Mouse (Mus musculus): ENCODE data around the gene Dmrt1. TPM values are rescaled to one million over a fixed set of nuclear protein-coding genes. Genes with fewer than 3 reads are reported as not detected.
"Not testable (repeated sequence)": the region's sequence is repeated elsewhere in the genome, so short reads cannot be mapped to it uniquely, and the experiment has no call there.

Dmrt1 gene
- polyA plus RNA-seq (2016; fragmentation: Nextera tagmentation; extraction: Ambion mirVana): not detected in 2 replicates

DNA sequence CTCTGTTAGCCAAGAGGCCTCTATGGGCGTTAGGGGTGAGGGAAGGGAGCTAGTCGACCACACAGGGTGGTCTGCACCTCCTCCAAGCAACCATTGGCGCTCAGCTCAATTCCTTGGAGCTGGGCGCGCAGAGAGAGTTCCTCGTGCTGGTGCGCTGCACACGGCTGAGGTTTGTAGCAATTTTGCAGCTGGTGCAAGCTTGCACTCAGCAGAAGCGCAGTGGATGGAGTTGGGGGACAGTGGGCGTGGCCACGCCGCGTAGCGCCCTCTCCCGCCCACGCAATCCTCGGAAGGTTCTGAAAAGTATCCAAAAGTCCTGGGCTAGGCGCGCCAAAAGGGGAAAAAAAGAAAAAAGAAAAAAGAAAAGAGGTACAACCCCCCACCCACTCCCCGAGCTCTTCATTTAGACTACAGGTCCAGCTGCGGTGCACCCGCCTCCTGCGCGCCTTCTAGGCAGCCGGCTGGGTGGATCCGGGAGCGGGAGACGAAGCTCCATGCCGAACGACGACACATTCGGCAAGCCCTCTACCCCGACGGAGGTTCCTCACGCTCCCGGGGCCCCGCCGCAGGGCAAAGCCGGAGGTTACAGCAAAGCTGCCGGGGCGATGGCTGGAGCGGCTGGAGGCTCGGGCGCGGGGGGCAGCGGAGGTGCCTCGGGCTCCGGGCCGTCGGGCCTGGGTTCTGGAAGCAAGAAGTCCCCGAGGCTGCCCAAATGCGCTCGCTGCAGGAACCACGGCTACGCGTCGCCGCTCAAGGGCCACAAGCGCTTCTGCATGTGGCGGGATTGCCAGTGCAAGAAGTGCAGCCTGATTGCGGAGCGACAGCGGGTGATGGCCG, at the start of gene Dmrt1:
Gene Dmrt1 (plus strand): TSS at position 259 of the 837 bp plus-strand sequence.
- Histone ChIP-seq H3K9ac (no peak within 1 kb of the TSS), H3K27me3 (peaks cover 71% of the 10 kb centered on the region), H3K4me2 (replicated peaks) (peak within 1 kb of the TSS; percentile 37), H3K9me3 (replicated peaks) (no peaks in the 10 kb centered on the region), H3K36me3 (no peaks in the 10 kb centered on the region), H3K27ac (no peak within 1 kb of the TSS), H3K4me1 (peaks cover 15% of the 10 kb centered on the region), H3K4me3 (peak within 1 kb of the TSS; percentile 12)
- WGBS: under 1% methylated on average over 64 of the region's 64 CpGs
- ATAC-seq (ENCODE audit: low FRiP score): peak; percentile 38; the same call in 1 of the 2 replicates

DNA sequence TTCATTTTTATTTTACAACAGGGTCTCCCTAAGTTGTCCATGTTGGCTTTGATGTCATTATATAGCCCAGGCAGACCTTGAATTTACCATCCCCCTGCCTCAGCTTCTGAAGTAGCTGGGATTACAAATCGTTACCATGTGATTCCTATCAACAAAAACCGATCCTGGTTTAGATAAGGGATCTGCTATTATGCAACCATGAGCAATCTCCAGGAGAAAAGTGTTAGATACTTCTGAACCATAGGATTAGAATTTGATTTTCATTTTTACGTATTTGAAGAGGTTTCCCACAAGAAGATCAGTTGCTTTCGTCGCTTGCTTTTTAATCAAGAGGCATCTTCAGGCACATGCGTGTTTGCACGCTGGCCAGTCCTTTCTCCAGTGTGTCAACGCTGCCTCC, 44.7 kb upstream of the Dmrt1 start:
- no peak overlapping the region for H3K27ac ChIP-seq
- ATAC-seq (ENCODE audit: low FRiP score): no peak
- no peak overlapping the region for H3K4me2 ChIP-seq (replicated peaks)
- 94% methylated on average over 8 of the region's 8 CpGs for WGBS
- no peaks in the 10 kb centered on the region for H3K36me3 ChIP-seq
- H3K9ac ChIP-seq: no peak overlapping the region
- H3K4me1 ChIP-seq: no peaks in the 10 kb centered on the region
- no peaks in the 10 kb centered on the region for H3K9me3 ChIP-seq (replicated peaks)
- no peaks in the 10 kb centered on the region for H3K27me3 ChIP-seq
- no peak overlapping the region for H3K4me3 ChIP-seq

DNA sequence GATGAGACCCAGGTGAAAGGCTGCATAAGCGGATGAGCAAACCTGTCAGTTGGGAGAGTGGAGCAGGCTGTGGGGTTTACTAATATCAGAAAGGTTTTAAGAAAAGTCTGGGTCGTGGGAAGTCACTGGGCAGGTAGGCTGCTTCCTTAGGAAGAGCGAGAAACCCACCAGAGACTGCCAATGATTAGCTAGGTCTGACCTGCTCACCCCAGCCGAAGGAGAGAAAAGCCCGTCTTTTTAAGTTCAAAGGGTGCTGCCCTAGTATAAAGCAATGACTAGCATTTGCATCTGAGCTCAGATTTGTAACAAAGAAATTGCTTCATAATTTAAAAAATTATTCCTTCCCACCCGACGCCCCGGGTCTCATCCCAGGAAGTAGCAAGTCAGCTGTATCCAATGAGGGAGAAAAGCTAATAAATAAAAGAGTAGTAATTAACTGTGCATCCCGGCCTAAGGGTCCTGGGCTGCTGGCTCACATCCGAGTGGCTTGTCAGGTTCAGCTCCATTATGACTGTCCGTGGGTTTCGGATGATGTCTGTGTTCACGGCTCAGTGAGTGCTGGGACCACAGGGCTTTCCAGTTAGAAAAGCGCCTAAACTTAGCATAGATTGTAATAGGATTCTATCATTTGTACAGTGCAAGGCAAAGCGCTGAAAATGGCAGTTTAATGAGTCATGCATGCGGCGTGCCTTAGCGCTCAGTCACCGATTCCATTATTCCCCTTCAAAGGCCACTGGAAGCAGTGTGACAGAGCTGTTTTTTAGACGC, 43.7 kb upstream of the Dmrt1 start:
- ATAC-seq (ENCODE audit: low FRiP score): peak; percentile 74
- H3K9ac ChIP-seq: no peak overlapping the region
- H3K4me2 ChIP-seq (replicated peaks): no peak overlapping the region
- H3K27me3 ChIP-seq: no peaks in the 10 kb centered on the region
- no peaks in the 10 kb centered on the region for H3K36me3 ChIP-seq
- WGBS: 57% methylated on average over 20 of the region's 20 CpGs
- no peaks in the 10 kb centered on the region for H3K9me3 ChIP-seq (replicated peaks)
- H3K27ac ChIP-seq: no peak overlapping the region
- H3K4me1 ChIP-seq: no peaks in the 10 kb centered on the region
- no peak overlapping the region for H3K4me3 ChIP-seq

DNA sequence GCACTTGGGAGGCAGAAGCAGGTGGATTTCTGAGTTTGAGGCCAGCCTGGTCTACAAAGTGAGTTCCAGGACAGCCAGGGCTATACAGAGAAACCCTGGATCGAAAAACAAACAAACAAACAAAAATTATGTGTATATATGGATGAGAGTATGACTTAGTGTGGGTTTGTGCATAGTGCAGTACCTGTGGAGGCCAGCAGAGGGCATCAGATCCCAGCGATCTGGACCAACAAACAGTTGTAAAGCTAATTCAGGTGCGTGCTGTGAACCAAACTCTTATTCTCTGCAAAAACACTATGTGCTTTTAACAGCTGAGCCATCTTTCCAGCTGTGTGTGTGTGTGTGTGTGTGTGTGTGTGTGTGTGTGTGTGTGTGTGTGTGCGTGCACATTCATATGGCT, 29.6 kb upstream of the Dmrt1 start:
- 69% methylated on average over 4 of the region's 4 CpGs for WGBS
- H3K36me3 ChIP-seq; H3K4me2 ChIP-seq (replicated peaks); H3K4me3 ChIP-seq; H3K27me3 ChIP-seq; H3K27ac ChIP-seq; H3K9ac ChIP-seq; ATAC-seq (ENCODE audit: low FRiP score); H3K4me1 ChIP-seq; H3K9me3 ChIP-seq (replicated peaks): not testable (repeated sequence)

DNA sequence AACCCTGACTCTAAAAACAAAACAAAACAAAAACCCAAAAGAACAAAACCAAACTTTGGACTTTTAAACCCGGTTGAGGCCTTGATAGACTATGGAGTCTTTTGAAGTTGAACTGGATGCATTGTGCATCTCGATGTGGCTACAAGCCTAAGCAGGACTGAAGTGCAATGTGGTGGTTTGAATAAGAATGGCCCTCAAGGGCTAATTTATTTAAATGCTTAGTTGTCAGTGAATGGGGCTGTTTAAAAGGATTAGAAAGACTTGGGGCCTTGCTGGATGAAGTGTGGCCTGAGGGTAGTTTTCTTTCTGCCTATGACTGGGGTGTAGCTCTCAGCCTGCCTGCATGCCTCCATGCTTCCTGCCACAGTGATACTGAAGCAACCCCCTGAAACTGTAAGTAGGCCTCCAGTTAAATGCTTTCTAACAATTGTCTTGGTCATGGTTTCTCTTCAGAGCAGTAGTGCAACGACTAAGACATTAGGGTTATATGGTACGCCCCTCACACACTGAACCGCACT, 26.2 kb upstream of the Dmrt1 start:
- Histone ChIP-seq H3K4me2 (replicated peaks) (no peak overlapping the region), H3K27me3 (no peaks in the 10 kb centered on the region)
- WGBS: 73% methylated on average over 5 of the region's 5 CpGs

DNA sequence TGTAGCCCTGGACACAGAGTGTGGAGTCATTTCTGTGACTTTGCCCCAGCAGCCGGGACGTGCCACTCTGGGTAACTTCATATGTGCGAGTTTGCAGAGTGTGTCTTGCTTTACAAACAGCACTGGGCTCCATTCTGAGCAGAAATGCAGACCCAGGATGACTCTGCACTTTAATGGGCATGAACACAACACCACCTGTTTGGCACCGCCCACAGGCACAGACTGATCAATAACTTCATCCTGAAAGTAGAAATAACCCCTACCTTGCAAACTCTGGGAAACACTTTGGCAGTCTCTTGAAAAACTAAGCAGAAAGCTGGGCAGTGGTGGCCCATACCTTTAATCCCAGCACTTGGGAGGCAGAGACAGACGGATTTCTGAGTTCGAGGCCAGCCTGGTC, 24.6 kb upstream of the Dmrt1 start:
- Histone ChIP-seq H3K4me2 (replicated peaks) (no peak overlapping the region), H3K27ac (no peak overlapping the region), H3K4me1 (no peaks in the 10 kb centered on the region), H3K4me3 (no peak overlapping the region), H3K9ac (no peak overlapping the region), H3K9me3 (replicated peaks) (no peaks in the 10 kb centered on the region), H3K36me3 (no peaks in the 10 kb centered on the region), H3K27me3 (peaks cover 2% of the 10 kb centered on the region)
- WGBS: 90% methylated on average over 6 of the region's 6 CpGs
- no peak for ATAC-seq (ENCODE audit: low FRiP score)

More for the DNA sequence above, 26.2 kb upstream of the Dmrt1 start:
- no peaks in the 10 kb centered on the region for H3K9me3 ChIP-seq (replicated peaks)
- H3K9ac ChIP-seq: no peak overlapping the region
- H3K27ac ChIP-seq: no peak overlapping the region
- no peaks in the 10 kb centered on the region for H3K36me3 ChIP-seq
- no peak overlapping the region for H3K4me3 ChIP-seq
- no peak for ATAC-seq (ENCODE audit: low FRiP score)
- H3K4me1 ChIP-seq: no peaks in the 10 kb centered on the region

DNA sequence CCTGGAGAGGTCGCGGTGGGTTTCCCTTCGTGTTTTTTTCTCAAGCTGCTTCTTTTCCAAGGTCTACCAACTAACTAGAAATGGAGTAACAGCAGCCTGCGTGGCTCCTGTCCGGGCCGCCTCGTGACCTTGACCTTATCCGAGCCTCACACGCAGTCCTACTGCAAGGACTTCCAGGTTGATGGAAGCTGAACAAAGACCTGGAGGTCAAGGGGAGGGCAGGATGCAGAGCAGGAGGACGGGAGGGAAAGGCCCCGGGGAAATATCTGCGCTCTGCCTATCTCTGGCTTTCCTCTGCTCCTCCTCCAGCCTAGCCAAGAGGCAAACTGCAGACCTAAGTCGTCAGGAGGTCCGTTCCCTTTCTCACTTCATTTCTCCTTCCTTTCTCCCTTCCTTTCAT, 18.9 kb upstream of the Dmrt1 start:
- Histone ChIP-seq H3K36me3 (no peaks in the 10 kb centered on the region), H3K9me3 (replicated peaks) (no peaks in the 10 kb centered on the region), H3K9ac (no peak overlapping the region), H3K4me3 (no peak overlapping the region), H3K27ac (no peak overlapping the region), H3K27me3 (peaks cover 27% of the 10 kb centered on the region), H3K4me2 (replicated peaks) (peak overlapping the region; percentile 22), H3K4me1 (peaks cover 5% of the 10 kb centered on the region)
- WGBS: 18% methylated on average over 14 of the region's 14 CpGs
- ATAC-seq (ENCODE audit: low FRiP score): no peak

DNA sequence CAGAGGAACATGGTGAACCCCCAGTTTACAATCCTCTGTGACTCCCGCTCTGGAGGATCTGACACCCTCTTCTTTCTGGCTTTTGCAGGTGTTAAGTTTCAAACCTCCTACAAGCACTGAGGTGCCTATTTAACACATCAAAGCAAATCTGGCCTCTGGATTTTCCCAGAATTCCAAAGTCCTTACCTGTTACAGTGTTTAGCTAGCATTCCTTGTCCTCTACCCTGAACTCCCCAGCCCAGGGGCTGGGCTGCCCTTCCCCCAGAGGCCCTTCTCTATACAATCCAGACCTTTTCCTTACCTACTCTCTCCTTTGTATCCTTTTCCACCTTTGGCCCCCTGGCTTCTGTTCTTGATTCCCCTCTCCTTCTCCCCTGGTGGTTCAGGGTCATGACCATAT, 18.1 kb upstream of the Dmrt1 start:
- Histone ChIP-seq H3K27ac (no peak overlapping the region), H3K4me2 (replicated peaks) (no peak overlapping the region), H3K36me3 (no peaks in the 10 kb centered on the region), H3K27me3 (peaks cover 27% of the 10 kb centered on the region), H3K9ac (no peak overlapping the region), H3K4me1 (peaks cover 5% of the 10 kb centered on the region), H3K4me3 (no peak overlapping the region), H3K9me3 (replicated peaks) (no peaks in the 10 kb centered on the region)
- ATAC-seq (ENCODE audit: low FRiP score): no peak
- WGBS: 37% methylated on average over 1 of the region's 1 CpGs

DNA sequence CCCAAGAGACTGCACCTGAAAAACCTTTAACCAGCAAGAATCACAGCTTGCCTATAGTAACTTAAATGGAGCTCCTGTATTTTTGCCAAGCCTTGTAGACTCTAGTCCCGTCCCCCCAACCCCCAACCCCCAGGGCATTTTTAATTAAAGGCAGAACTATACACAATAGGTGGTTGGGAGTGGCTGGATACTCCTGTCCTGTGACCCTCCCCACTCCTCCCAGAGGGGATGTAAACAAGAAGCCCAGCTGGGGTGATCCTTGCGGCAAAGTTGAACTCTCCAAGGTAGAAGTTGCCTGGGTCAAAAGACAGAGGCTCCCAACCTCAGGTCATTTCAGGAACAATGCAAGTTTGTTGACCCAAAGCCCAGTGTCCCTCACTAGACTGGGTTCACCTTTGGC, 16.9 kb upstream of the Dmrt1 start:
- H3K36me3 ChIP-seq: no peaks in the 10 kb centered on the region
- H3K27ac ChIP-seq: no peak overlapping the region
- peaks cover 5% of the 10 kb centered on the region for H3K4me1 ChIP-seq
- peaks cover 27% of the 10 kb centered on the region for H3K27me3 ChIP-seq
- ATAC-seq (ENCODE audit: low FRiP score): no peak
- H3K4me2 ChIP-seq (replicated peaks): no peak overlapping the region
- 16% methylated on average over 2 of the region's 2 CpGs for WGBS
- H3K4me3 ChIP-seq: no peak overlapping the region
- no peaks in the 10 kb centered on the region for H3K9me3 ChIP-seq (replicated peaks)
- H3K9ac ChIP-seq: no peak overlapping the region

DNA sequence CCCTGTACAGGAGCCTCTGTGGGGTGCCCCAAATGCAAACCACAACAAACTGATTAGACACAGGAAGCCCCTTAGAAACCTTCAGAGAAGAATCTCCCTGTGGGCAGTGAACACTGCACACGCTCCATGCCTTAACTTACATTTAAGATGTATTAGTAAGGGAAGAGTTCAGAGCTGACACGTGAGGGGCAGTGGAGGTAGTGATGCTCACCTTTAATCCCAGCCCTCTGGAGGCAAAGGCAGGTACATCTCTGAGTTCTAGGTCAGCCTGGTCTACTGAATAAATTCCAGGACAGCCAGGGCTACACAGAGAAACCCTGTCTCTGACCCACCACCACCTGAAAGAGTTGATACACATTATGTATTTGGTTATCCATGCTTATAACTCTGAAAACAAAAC, 15.9 kb upstream of the Dmrt1 start:
- peaks cover 27% of the 10 kb centered on the region for H3K27me3 ChIP-seq
- H3K9ac ChIP-seq: no peak overlapping the region
- no peak overlapping the region for H3K4me3 ChIP-seq
- H3K36me3 ChIP-seq: no peaks in the 10 kb centered on the region
- no peak for ATAC-seq (ENCODE audit: low FRiP score)
- H3K4me1 ChIP-seq: peaks cover 5% of the 10 kb centered on the region
- H3K4me2 ChIP-seq (replicated peaks): no peak overlapping the region
- no peaks in the 10 kb centered on the region for H3K9me3 ChIP-seq (replicated peaks)
- WGBS: 57% methylated on average over 2 of the region's 2 CpGs
- H3K27ac ChIP-seq: no peak overlapping the region

DNA sequence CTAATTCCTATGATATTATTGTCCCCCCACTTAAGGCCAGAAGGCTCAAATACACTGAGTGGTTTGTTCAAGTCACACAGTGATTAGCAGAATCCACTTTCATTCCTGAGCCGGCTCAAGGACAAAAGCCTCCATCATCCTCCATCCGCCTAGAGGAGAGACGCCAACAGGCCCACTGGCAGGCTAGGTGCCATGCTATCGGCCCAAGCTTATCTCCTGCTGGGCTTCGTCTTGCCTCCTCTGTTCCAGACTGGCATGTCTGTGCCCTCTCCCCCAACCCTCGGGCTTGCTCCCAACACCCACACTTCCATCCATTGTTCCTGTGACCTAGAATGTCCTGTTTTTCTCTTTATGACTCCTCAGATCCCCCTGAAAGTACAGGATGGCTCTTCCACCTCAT, 8.0 kb upstream of the Dmrt1 start:
- no peaks in the 10 kb centered on the region for H3K36me3 ChIP-seq
- no peak overlapping the region for H3K4me2 ChIP-seq (replicated peaks)
- H3K9me3 ChIP-seq (replicated peaks): no peaks in the 10 kb centered on the region
- H3K4me1 ChIP-seq: no peaks in the 10 kb centered on the region
- H3K4me3 ChIP-seq: no peak overlapping the region
- no peak for ATAC-seq (ENCODE audit: low FRiP score)
- H3K27ac ChIP-seq: no peak overlapping the region
- H3K9ac ChIP-seq: no peak overlapping the region
- WGBS: 82% methylated on average over 6 of the region's 6 CpGs
- peaks cover 6% of the 10 kb centered on the region; the same call in 1 of the 2 replicates for H3K27me3 ChIP-seq

DNA sequence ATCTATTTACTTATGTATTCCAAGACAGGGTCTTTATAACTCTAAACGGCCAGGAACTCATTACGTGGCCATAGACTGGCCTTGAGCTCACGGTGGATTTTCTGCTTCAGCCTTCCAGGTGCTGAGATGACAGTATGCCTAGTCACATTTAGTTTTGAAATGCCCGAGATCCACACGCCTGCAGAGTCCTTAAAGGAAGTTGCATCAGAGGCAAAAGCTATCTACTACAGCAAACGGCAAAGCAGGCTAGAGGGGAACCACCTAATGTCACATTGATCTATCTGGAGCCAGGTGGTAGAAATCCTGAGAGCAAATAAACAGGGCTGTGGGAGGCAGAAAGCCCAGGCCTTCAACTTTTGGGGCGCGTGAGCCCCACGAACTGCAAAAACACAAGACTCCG, 540 bp upstream of the Dmrt1 start:
- peaks cover 15% of the 10 kb centered on the region for H3K4me1 ChIP-seq
- 35% methylated on average over 10 of the region's 10 CpGs for WGBS

More for the DNA sequence above, 540 bp upstream of the Dmrt1 start:
- peaks cover 68% of the 10 kb centered on the region for H3K27me3 ChIP-seq
- H3K9ac ChIP-seq: no peak overlapping the region
- H3K4me3 ChIP-seq: no peak overlapping the region
- no peak overlapping the region for H3K27ac ChIP-seq
- no peaks in the 10 kb centered on the region for H3K36me3 ChIP-seq
- no peak for ATAC-seq (ENCODE audit: low FRiP score)
- no peak overlapping the region for H3K4me2 ChIP-seq (replicated peaks)
- H3K9me3 ChIP-seq (replicated peaks): no peaks in the 10 kb centered on the region
